Mouse (Mus musculus) left cerebral cortex, adult 2 months (tissue): Measurements from ENCODE around the gene Vmn2r77. TPM values are rescaled to one million over a fixed set of nuclear protein-coding genes. Genes with fewer than 3 reads are reported as not detected.
"Not testable (repeated sequence)": the region's sequence is repeated elsewhere in the genome, so short reads cannot be mapped to it uniquely, and the experiment has no call there.

Experiments used
- DNase-seq, 2 experiments: peaks; one replicate each; pipeline ENCODE4 v3.0.0; 2021 to 2022; ENCODE audit warnings: low spot score in 2 of 2, mixed read lengths in 1 of 2; ENCODE audit errors: extremely low spot score in 1 of 2
- H3K27ac ChIP-seq: fragments of 200-600 bp; 2 replicates; pipeline ENCODE4 v1.8.1; 2022
- H3K4me3 ChIP-seq: fragments of 200-600 bp; 2 replicates; pipeline ENCODE4 v1.8.1; 2022
- CTCF ChIP-seq: fragments of 200-600 bp; IDR thresholded peaks from 2 replicates; pipeline ENCODE4 v1.8.1; 2022; ENCODE audit warnings: antibody characterized with exemption, mild to moderate bottlenecking, moderate library complexity
- intact Hi-C: fragments of 180-260 bp; cut with DNase I; formaldehyde crosslinking; loops from one replicate; pipeline ENCODE4 v1.15.1; 2025
- long read RNA-seq, 2 experiments: library from polyadenylated mRNA; stranded (forward); transcript quantifications; one replicate each; pipeline ENCODE4 v2.0.0; 2021; ENCODE audit warnings: borderline mapping rate in 2 of 2
- total RNA-seq, 2 experiments: library from RNA; stranded (reverse); gene quantifications; 2 replicates each; pipeline ENCODE4 v1.2.3; 2021

Vmn2r77 gene
- total RNA-seq: not detected
- long read RNA-seq, experiment 1: 0 reads
- long read RNA-seq, experiment 2: 0 reads

DNA sequence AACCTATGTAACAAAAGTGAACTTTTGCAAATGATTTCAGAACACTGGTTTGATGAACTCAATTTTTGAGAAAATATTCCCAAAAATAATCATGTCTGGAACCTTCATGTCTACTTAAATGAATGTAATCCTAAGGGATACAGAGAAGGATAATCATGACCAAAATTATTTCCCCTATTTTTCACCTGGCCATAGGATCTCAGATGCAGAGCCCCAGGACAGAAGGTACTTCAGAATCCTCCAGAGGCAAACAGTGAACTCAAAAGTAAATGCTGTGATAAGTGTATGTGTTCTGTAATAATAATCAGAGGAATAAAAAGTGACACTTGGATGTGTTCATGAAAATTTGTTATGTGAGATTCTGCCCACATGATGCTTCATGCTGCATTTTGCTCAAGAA, at the start of gene Vmn2r77:
TSS of gene Vmn2r77 (plus strand) at position 301 of the 400 bp plus-strand sequence.
- intact Hi-C loops: no loop called here
- TF ChIP-seq CTCF: no peak
- H3K27ac ChIP-seq: no peak within 1 kb of the TSS
- H3K4me3 ChIP-seq: no peak within 1 kb of the TSS
- DNase-seq: no peak

DNA sequence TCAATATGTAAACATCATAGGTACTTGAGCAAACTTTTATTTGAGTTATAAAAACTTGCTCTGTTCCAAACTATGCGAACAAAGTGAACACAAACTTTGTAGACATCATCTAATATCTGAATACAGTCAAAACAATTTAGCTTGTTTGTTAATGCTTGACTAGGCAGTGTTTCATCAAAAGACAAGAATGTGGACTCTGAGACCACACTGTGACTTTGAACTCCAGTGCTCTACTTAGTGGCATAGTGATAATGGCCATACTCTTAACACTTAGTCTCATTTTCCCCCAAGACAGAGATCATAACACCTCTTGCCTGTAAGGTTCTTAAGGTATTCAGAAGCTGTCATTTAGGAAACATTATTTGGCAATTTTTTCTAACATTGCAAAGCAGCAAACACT, 34.1 kb upstream of the Vmn2r77 start:
- intact Hi-C loops: no loop called here
- Histone ChIP-seq H3K27ac (no peak overlapping the region), H3K4me3 (no peak overlapping the region)
- DNase-seq: no peak
- TF ChIP-seq CTCF: no peak

DNA sequence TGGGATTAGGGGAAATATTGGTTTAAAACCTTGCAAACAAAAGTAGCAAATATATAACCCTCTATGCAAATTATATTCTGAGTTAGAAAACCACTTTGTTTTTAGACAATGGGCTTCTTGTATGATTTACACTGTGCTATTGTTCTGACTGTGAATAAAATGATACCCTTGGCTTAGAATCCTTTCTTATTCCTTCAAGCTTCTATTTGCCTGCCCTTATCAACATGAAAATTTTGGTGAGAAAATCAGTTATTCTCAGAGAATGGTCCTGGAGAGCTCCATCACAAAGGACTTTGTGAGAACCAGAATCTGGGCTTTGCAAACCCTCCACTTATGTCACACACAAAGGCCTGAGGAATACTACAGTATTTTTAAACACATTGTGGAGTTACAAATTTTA, 30.2 kb upstream of the Vmn2r77 start:
- Histone ChIP-seq H3K27ac (no peak overlapping the region), H3K4me3 (no peak overlapping the region)
- no peak for TF ChIP-seq CTCF
- DNase-seq: no peak
- intact Hi-C loops: no loop called here

DNA sequence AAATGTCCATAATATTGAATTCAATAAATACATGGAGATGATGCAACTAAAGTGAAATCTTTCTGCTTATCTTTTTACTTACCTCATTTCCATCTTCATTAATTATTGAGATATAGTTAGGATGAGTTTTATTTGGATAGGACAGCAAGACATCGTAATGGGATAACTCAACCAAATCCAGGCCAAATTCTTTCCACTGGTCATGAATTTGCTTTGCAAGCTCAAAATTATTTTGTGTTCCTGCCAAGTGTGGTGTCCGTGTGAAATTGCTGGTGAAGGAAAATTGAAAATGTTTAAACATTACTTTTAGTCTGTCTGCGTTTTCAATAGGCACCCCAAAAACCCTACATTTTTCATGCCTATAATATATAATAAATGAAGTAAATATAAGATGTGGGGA, 23.2 kb upstream of the Vmn2r77 start:
- no peak for TF ChIP-seq CTCF
- H3K4me3 ChIP-seq: no peak overlapping the region
- H3K27ac ChIP-seq: no peak overlapping the region
- intact Hi-C loops: no loop called here
- no peak for DNase-seq

DNA sequence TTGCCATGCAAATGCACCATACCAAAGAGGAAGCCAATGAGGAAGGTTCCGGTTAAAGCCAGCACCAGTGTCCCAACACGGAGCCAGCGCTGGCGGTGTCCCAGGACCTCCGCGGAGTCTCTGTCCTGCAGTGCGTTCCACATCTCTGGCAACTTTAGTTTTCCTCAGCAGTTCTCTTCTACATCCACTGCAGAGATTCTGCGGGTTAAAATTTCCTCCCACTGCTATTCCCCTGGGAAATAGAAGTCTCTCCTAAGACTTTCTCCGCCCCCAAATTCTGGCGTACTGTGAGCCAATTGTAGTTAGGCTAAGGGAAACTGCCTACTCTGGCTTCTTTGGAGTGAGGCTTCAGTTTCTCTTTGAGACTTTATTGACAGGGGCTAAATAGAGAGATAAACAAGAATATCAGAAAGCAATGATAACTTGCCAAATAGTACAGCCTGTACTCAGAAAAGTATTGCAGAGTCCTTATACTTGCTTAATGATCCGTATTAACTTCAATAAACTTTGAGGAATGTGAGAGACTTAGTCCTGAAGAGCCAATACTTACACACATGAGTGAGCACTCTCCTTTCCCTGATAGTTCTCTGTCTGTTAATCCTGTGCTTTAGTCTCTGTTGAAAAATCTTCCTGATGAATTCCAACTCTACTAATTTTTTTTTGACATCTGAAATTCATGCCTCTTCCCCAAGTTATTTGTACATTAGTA, 19.1 kb upstream of the Vmn2r77 start, which contains the start of gene Folh1:
TSS of gene Folh1 (minus strand) at position 327 of the 709 bp plus-strand sequence.
- peak; percentile 12 to 13 for DNase-seq
- intact Hi-C loops: no loop called here
- Histone ChIP-seq H3K27ac (peak within 1 kb of the TSS; percentile 57; the same call in 1 of the 2 replicates), H3K4me3 (peak within 1 kb of the TSS; percentile 32; the same call in 1 of the 2 replicates)
- TF ChIP-seq CTCF: no peak

DNA sequence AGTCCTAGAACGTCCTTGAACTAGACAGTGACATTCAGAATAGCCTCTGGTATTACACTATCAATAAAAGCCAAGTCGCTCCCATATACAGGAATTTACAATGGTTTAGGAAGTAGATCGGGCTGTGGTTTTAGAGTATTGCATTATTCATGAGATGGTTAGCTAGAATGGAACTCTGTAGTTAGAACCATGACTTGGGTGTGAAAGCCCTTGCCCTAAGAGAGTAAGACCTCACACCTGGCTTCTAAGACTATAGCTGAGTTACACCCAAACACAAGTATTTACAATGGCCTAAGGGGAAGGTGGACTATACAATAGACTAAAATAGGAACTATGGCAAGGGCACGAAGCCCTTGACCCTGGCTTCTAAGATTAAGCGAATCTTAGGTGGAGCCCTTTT, 20.4 kb downstream of the Vmn2r77 start:
- DNase-seq, H3K4me3 ChIP-seq, intact Hi-C loops, H3K27ac ChIP-seq: not testable (repeated sequence)

DNA sequence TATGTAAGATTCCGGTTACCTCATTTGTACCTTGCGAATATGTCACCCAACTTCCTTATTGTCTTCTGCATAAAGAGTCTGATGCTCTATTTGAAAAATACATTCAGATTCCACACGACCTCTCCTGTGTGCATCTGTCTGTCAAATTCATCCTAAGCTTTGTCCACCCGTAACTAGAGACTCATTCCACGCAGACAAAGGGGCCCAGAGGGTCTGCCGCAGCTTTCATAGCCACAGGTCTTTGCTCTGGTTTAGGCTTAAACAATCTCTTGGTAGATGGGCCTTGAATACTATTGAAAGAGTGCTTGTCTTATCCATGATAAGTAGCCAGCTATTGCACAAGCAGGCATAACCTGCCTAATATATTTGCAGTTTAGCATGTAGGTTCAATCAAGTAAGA, 20.9 kb downstream of the Vmn2r77 start:
- H3K4me3 ChIP-seq, DNase-seq, H3K27ac ChIP-seq, intact Hi-C loops: not testable (repeated sequence)

DNA sequence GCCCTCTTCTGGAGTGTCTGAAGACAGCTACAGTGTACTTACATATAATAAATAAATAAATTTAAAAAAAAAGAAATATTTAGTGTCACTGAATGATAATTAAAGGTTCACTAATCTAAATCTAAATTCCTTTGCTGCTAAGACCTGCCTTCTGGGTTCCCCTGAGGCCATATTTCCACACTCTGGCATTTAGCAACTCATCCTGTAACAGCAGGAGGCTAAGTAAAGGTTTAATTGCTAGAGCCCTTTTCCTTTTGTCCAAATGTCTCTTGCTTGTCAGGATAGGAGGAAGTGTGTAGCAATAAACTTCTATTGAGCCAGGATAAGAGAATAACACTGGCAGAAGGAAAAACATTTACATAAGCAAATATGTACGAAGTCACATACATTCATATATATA, 21.6 kb downstream of the Vmn2r77 start:
- no peak overlapping the region for H3K4me3 ChIP-seq
- intact Hi-C loops: no loop called here
- DNase-seq: no peak
- H3K27ac ChIP-seq: no peak overlapping the region
- no peak for TF ChIP-seq CTCF

Other genes starting within 250 kb of the Vmn2r77 start
- gene Olfr295, start 211.2 kb upstream of the Vmn2r77 start, total RNA-seq: not detected
- not detected for gene Olfr294, start 178.4 kb upstream of the Vmn2r77 start, total RNA-seq
- gene Olfr293, start 146.0 kb upstream of the Vmn2r77 start, total RNA-seq: not detected
- not detected for gene Olfr292, start 106.7 kb upstream of the Vmn2r77 start, total RNA-seq
- gene Folh1, start 19.1 kb upstream of the Vmn2r77 start, total RNA-seq: 1 to 10 TPM; 4.0 to 4.6 TPM
- gene Vmn2r78, start 120.1 kb downstream of the Vmn2r77 start, total RNA-seq: not detected
- gene Vmn2r79, start 201.1 kb downstream of the Vmn2r77 start, total RNA-seq: under 1 TPM in 1 of 2 experiments, not detected in 1; 0.07 TPM